Mouse (Mus musculus): Measurements from ENCODE around the gene Sec14l1.

DNA sequence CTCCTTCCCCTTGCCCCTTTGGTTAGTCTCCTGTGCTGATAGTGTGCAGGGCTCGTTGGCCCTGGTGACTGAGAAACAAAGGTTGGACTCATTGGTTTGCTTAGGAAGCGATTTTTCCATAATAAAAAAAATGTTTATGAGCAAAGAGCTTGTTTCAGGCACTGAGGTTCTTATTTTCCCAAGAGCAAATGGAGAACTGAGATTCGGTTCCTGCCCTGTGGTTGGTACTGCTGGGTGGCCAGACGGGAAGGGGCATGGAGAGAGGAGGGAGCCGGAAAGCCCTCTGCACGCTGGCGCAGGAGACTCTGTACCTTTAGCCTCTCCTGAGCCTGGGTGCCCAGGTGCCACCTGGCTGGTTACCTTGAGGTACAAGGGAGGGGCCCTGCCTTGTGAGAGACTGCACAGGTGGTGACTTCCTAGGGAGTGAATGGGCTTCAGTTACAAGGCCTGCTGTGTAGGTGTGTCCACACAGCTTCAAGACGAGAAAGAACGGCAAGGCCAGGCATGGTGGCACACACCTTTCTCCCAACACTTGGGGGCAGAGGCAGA is 23.3 kb downstream of the Sec14l1 start:
- TF ChIP-seq CTCF (IDR thresholded peaks at IDR 0.05; ENCODE audit: low read depth) (no peak), EP300 (IDR thresholded peaks at IDR 0.05; ENCODE audit: low read depth) (no peak)

Measured in liver, postnatal 0 days (tissue).